In the genomic region with DNA sequence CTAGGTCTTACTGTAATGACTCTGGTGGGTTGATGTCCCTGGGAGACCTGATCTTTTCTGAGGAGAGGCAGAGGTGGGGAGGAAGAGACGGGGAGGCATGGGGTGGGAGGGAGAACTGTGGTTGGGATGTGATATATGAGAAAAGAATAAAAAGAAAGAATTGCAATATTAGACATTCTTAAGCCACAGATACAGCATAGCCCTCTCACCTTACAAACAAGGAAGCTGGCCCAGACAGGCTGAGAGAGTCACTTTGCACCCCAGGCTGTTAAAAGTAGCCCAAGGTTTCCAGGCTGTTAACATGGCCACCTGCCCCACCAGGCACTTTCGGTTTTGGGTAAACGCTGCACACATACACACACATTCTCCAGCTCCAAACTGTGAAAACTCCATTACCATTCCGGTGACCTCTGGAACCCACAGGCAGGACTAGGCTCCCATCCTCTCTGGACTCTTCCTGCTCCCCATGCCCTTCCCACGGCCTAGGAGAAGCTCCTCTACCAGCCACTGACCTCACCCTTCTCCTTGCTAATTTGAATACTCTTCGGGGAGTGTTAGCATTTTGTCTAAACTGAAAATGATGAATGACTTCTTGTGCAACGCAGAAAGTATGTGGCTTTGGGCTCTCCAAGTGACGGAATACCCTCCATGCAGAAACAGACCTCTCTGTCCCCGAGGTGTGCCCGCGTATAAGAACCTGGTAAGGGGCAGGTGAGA, we compare ENCODE assay signal across 10 mouse cellular contexts.
DNase-seq lines count a peak whose midpoint lies in the region; ATAC-seq and TF ChIP-seq lines count a peak whose summit lies in the region.
"Had no signal": no experiment of that assay in that cellular context is flagged by ENCODE, and none has a peak within 500 bp of the region (broad histone marks: within the 10 kb centered on the region; RNA-seq: fewer than 3 reads in every experiment).

No protein-coding gene starts in this region.

- WGBS in kidney, postnatal 0 days = 50% methylated on average over 11 of the region's 11 CpGs
- 50% methylated on average over 11 of the region's 11 CpGs for WGBS in kidney, adult 2 months
- 96% methylated on average over 11 of the region's 11 CpGs for WGBS in cerebellum, adult 2 months

- no peak overlapping the region for H3K9ac ChIP-seq in kidney, postnatal 0 days (ENCODE audit: low read depth, low read length)
- H3K9ac ChIP-seq: heart, embryonic 13.5 days; hindbrain, embryonic 15.5 days had no signal

- H3K4me1 ChIP-seq in kidney, postnatal 0 days (replicated peaks; ENCODE audit: insufficient read depth, low read length) = peaks cover 16% of the 10 kb centered on the region; the same call in 1 of the 2 replicates
- H3K4me1 ChIP-seq in kidney, adult 2 months (ENCODE audit: control insufficient read depth, insufficient read depth, low read length) = peaks cover 7% of the 10 kb centered on the region; the same call in 1 of the 2 replicates
- H3K4me1 ChIP-seq in bone marrow macrophage, adult 2 months (ENCODE audit: control insufficient read depth, insufficient read depth, low read length) = peaks cover 13% of the 10 kb centered on the region
- no peaks in the 10 kb centered on the region for H3K4me1 ChIP-seq in cerebellum, adult 2 months (ENCODE audit: control insufficient read depth, insufficient read depth, low read length)

- no peak for DNase-seq in kidney, postnatal 0 days (ENCODE audit: low spot score)
- DNase-seq in kidney, adult 2 months = no peak
- peak; percentile 67 to 71 for DNase-seq in B cell, adult 2 months
- DNase-seq in T-cell, adult 2 months (ENCODE audit: low spot score) = no peak
- DNase-seq in cerebellum, adult 2 months = no peak

- no peak for TF ChIP-seq POLR2A in kidney, adult 2 months (IDR thresholded peaks at IDR 0.05; ENCODE audit: low read depth, low read length)
- no peak for TF ChIP-seq POLR2A in bone marrow macrophage, adult 2 months (IDR thresholded peaks at IDR 0.05; ENCODE audit: borderline replicate concordance, low read depth, low read length)
- TF ChIP-seq POLR2A in cerebellum, adult 2 months (IDR thresholded peaks at IDR 0.05; ENCODE audit: borderline replicate concordance, insufficient read depth, low read length) = no peak

- ATAC-seq in kidney, postnatal 0 days (replicated peaks; ENCODE audit: low FRiP score, low read depth) = no peak
- peak; percentile 38; the same call in 1 of the 2 replicates for ATAC-seq in megakaryocyte-erythroid progenitor cell, adult 5-6 weeks (replicated peaks; ENCODE audit: low FRiP score, low TSS enrichment, poor library complexity, severe bottlenecking)

- no peak overlapping the region for H3K4me2 ChIP-seq in kidney, postnatal 0 days (ENCODE audit: low read length)
- H3K4me2 ChIP-seq: heart, embryonic 13.5 days; hindbrain, embryonic 15.5 days had no signal

- H3K27me3 ChIP-seq in kidney, postnatal 0 days (ENCODE audit: insufficient read depth, low read length) = no peaks in the 10 kb centered on the region
- no peaks in the 10 kb centered on the region for H3K27me3 ChIP-seq in kidney, adult 2 months (replicated peaks; ENCODE audit: control insufficient read depth, insufficient read depth, low read length)
- no peaks in the 10 kb centered on the region for H3K27me3 ChIP-seq in cerebellum, adult 2 months (ENCODE audit: control insufficient read depth, insufficient read depth, low read length)
- H3K27me3 ChIP-seq: heart, embryonic 13.5 days had no signal

- H3K4me3 ChIP-seq in kidney, postnatal 0 days (replicated peaks; ENCODE audit: low read depth, low read length) = no peak overlapping the region
- no peak overlapping the region for H3K4me3 ChIP-seq in kidney, adult 2 months (ENCODE audit: insufficient read depth, low read depth, low read length)
- H3K4me3 ChIP-seq in bone marrow macrophage, adult 2 months (ENCODE audit: insufficient read depth, low read length) = peak overlapping the region; percentile 50
- H3K4me3 ChIP-seq in cerebellum, adult 2 months (replicated peaks; ENCODE audit: insufficient read depth, low read depth, low read length) = no peak overlapping the region
- H3K4me3 ChIP-seq: heart, embryonic 13.5 days; hindbrain, embryonic 15.5 days; midbrain, embryonic 10.5 days had no signal

- H3K9me3 ChIP-seq in kidney, postnatal 0 days (replicated peaks; ENCODE audit: low read length) = no peaks in the 10 kb centered on the region
- H3K9me3 ChIP-seq: heart, embryonic 13.5 days; hindbrain, embryonic 15.5 days; midbrain, embryonic 10.5 days had no signal

- TF ChIP-seq CTCF in kidney, postnatal 0 days (IDR thresholded peaks at IDR 0.05; ENCODE audit: low read depth) = no peak
- no peak for TF ChIP-seq CTCF in kidney, adult 2 months (conservative IDR thresholded peaks at IDR 0.05; ENCODE audit: insufficient read depth, insufficient read length, low read depth, low read length)
- TF ChIP-seq CTCF in bone marrow macrophage, adult 2 months (IDR thresholded peaks at IDR 0.05; ENCODE audit: low read depth, low read length) = no peak
- TF ChIP-seq CTCF in cerebellum, adult 2 months (IDR thresholded peaks at IDR 0.05; ENCODE audit: borderline replicate concordance, insufficient read depth, low read depth, low read length) = no peak

- H3K36me3 ChIP-seq in kidney, postnatal 0 days (ENCODE audit: insufficient read depth, low read length) = no peaks in the 10 kb centered on the region
- no peaks in the 10 kb centered on the region for H3K36me3 ChIP-seq in kidney, adult 2 months (ENCODE audit: control insufficient read depth, insufficient read depth, low read length)
- H3K36me3 ChIP-seq: heart, embryonic 13.5 days; hindbrain, embryonic 15.5 days; midbrain, embryonic 10.5 days had no signal

- H3K27ac ChIP-seq in kidney, postnatal 0 days = peak overlapping the region; percentile 65
- H3K27ac ChIP-seq in kidney, adult 2 months (ENCODE audit: insufficient read depth, low read depth, low read length) = no peak overlapping the region
- H3K27ac ChIP-seq in bone marrow macrophage, adult 2 months (ENCODE audit: insufficient read depth, low read depth, low read length) = peak overlapping the region; percentile 82
- no peak overlapping the region for H3K27ac ChIP-seq in cerebellum, adult 2 months (ENCODE audit: insufficient read depth, low read length)
- H3K27ac ChIP-seq: heart, embryonic 13.5 days; hindbrain, embryonic 15.5 days; midbrain, embryonic 10.5 days had no signal

Comparison
In these comparisons a context has a peak if more than half of its experiments do, and no peak if none do; other contexts are left out.
1. H3K27ac ChIP-seq: peak in kidney, postnatal 0 days (single experiment) and bone marrow macrophage, adult 2 months (single experiment); none in kidney, adult 2 months (single experiment) and cerebellum, adult 2 months (single experiment).
2. DNase-seq: peak in B cell, adult 2 months (2 of 2); none in kidney, postnatal 0 days (single experiment), kidney, adult 2 months (single experiment), T-cell, adult 2 months (single experiment) and cerebellum, adult 2 months (0 of 2).